Mouse (Mus musculus) limb, embryonic 12.5 days (tissue): ENCODE measurements around the gene Lrp1. TPM values are rescaled to one million over a fixed set of nuclear protein-coding genes. Genes with fewer than 3 reads are reported as not detected.

ENCODE experiments used
- ATAC-seq: fragments of 200-750 bp; cut with Nextera tagmentation; 2 replicates; pipeline ENCODE4 v1.8.0; 2017; ENCODE audit warnings: low read depth, moderate TSS enrichment; ENCODE audit not compliant: insufficient number of reproducible peaks, insufficient read depth, low FRiP score, low TSS enrichment
- H3K27ac ChIP-seq: fragments of 300-500 bp; sonication (generic); 2 replicates; pipeline ENCODE4 v1.5.1; 2016; ENCODE audit warnings: mild to moderate bottlenecking, moderate library complexity
- H3K27me3 ChIP-seq: fragments of 300-500 bp; sonication (generic); 2 replicates; pipeline ENCODE4 v1.6.1; 2016; ENCODE audit warnings: mild to moderate bottlenecking, moderate library complexity
- H3K36me3 ChIP-seq: fragments of 300-500 bp; sonication (generic); 2 replicates; pipeline ENCODE4 v1.6.1; 2016; ENCODE audit warnings: mild to moderate bottlenecking, moderate library complexity
- H3K4me1 ChIP-seq: fragments of 300-500 bp; sonication (generic); replicated peaks from 2 replicates; pipeline ENCODE4 v1.6.1; 2016
- H3K4me2 ChIP-seq: fragments of 300-500 bp; sonication (generic); 2 replicates; pipeline ENCODE4 v1.6.1; 2016; ENCODE audit warnings: mild to moderate bottlenecking, moderate library complexity
- H3K4me3 ChIP-seq: fragments of 300-500 bp; sonication (generic); replicated peaks from 2 replicates; pipeline ENCODE4 v1.5.1; 2016; ENCODE audit warnings: mild to moderate bottlenecking
- H3K9ac ChIP-seq: fragments of 300-500 bp; sonication (generic); replicated peaks from 2 replicates; pipeline ENCODE4 v1.6.1; 2016; ENCODE audit warnings: mild to moderate bottlenecking, moderate library complexity
- H3K9me3 ChIP-seq: fragments of 300-500 bp; sonication (generic); 2 replicates; pipeline ENCODE4 v1.6.1; 2016; ENCODE audit warnings: mild to moderate bottlenecking, moderate library complexity
- WGBS: fragments of 180-500 bp; shearing (Covaris S2); methylation state at CpG from one replicate; pipeline ENCODE4 v1.1.7; 2016; 5-methylcytosine and 5-hydroxymethylcytosine counted together
- polyA plus RNA-seq: library from polyadenylated mRNA; unstranded; fragments of >200 nt; fragmentation: Nextera tagmentation; extraction: Ambion mirVana; gene quantifications from 2 replicates; pipeline ENCODE4 v1.2.1, GENCODE M21; 2016

The Lrp1 gene
- polyA plus RNA-seq, 1 experiment from 2014 or later, result 87.6 TPM

DNA sequence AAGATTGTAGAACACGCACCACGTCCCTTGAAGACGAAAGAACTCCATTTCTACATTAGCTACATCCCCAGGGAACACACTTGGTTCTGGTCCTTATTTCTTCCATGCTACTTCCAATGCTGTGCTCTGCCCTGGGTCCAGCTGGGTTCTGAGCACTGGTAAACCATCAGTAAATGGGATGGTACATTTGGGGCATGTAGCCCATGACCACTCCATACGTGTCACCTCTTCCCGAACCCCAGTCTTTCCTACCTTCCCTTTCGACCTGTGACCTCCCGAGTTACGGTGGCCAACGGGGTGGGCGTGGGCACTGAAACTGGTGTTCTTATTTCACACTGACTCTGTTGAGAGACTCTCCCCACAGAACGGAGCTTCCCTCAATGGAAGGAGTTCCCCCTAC, 21.7 kb downstream of the Lrp1 start:
- H3K27me3 ChIP-seq, result no peaks in the 10 kb centered on the region
- no peaks in the 10 kb centered on the region for H3K9me3 ChIP-seq
- peaks cover 62% of the 10 kb centered on the region for H3K4me1 ChIP-seq
- 0 out of 2 replicates have a peak overlapping the region, but pooled peaks have one; percentile 53 for H3K27ac ChIP-seq
- H3K9ac ChIP-seq, result no peak overlapping the region
- H3K36me3 ChIP-seq, result peaks cover 83% of the 10 kb centered on the region
- no peak overlapping the region for H3K4me2 ChIP-seq
- WGBS, result 91% methylated on average over 11 of the region's 11 CpGs
- no peak for ATAC-seq
- no peak overlapping the region for H3K4me3 ChIP-seq

DNA sequence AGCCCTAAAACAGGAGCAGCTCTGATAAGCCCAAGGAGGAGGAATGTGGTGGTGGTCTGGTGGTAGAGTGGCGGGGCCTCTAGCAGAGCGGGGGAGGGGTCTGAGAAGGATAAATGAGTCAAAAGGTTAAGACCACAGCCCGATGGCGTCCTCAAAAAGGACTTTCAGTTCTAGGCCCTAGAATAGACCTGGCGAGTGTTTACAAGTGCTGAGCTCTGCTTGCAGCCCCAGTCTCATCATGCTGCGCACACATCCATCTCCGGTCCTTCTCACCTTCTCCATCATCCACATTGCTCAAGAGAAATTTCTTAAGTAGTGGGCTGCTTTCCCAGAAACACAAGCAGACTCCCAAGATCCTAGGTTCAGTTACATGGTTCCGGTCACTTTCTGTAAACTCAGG, 22.3 kb downstream of the Lrp1 start:
- H3K4me1 ChIP-seq, result peaks cover 55% of the 10 kb centered on the region
- H3K27ac ChIP-seq, result no peak overlapping the region

DNA sequence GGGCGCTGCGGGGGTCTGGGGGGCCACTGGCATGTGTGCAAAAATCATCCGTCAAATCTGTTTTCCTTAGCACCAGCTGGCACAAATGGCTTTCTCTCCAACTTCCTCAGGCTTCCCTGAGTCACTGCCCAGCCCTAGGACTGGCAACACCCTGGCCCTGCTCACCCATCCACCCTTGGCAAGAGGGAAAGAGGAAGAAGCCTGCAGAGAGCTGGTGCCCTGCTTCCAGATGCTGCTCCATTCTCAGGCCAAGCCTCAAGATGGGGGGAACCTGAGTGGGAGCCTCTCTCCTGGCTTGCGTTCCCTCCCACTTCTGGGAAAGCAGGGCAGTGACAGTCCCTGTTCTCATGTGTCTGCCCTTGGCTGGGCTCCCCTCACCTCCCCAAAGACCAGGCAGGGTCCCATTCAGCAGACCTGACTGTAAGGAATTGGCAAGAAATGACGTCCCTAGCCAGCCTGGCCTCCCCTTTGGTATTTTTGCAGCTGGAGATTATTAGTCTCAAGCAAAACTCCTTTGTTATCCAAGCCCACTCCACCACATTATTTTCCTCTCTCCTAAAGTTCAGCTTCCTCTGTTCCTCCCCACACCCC, 23.5 kb downstream of the Lrp1 start:
- Histone ChIP-seq H3K9me3 (no peaks in the 10 kb centered on the region), H3K36me3 (peaks cover 83% of the 10 kb centered on the region), H3K4me2 (no peak overlapping the region), H3K9ac (0 out of 2 replicates have a peak overlapping the region, but pooled peaks have one; percentile 18), H3K4me1 (peaks cover 50% of the 10 kb centered on the region), H3K27me3 (no peaks in the 10 kb centered on the region), H3K27ac (peak overlapping the region; percentile 71; the same call in 1 of the 2 replicates), H3K4me3 (no peak overlapping the region)
- no peak for ATAC-seq
- 69% methylated on average over 5 of the region's 5 CpGs for WGBS

More for the DNA sequence above, 22.3 kb downstream of the Lrp1 start:
- Histone ChIP-seq H3K27me3 (no peaks in the 10 kb centered on the region), H3K36me3 (peaks cover 83% of the 10 kb centered on the region), H3K4me2 (no peak overlapping the region), H3K4me3 (no peak overlapping the region), H3K9ac (no peak overlapping the region), H3K9me3 (no peaks in the 10 kb centered on the region)
- WGBS, result 51% methylated on average over 8 of the region's 8 CpGs
- ATAC-seq, result no peak

DNA sequence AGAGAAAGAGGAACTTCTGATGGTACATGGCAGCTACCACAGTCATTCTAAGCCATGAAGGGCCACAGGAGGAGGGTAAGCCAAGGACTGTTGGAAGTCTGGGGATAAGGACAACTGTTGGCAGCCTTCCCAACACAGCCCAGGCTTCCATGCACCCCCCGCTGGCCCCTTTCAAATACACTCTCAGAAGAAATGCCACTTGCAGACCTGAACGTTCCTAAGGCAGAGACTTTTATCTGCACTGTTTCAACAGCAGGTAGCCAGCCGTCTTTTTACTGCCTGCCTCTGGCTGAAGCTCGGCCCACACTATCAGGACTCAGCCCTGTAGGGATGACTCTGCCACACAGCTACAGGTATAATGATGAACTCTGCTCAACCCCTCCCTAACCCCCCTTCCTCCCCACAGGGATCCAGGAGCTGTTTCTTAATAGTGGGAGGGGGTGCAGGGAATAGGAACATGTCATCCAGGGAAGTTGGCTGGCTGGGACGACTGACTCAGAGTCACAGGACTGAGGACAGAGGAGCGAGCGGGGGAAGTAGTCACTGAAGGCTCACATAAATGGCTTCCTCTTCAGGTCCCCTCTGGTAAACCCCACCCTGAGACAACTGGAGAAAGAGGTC, 24.5 kb downstream of the Lrp1 start:
- H3K9ac ChIP-seq, result no peak overlapping the region
- peak overlapping the region; percentile 66; the same call in 1 of the 2 replicates for H3K27ac ChIP-seq
- WGBS, result 44% methylated on average over 7 of the region's 7 CpGs
- H3K27me3 ChIP-seq, result no peaks in the 10 kb centered on the region
- no peaks in the 10 kb centered on the region for H3K9me3 ChIP-seq
- H3K4me3 ChIP-seq, result no peak overlapping the region
- ATAC-seq, result peak; percentile 17; the same call in 1 of the 2 replicates
- H3K4me2 ChIP-seq, result no peak overlapping the region
- H3K36me3 ChIP-seq, result peaks cover 83% of the 10 kb centered on the region
- H3K4me1 ChIP-seq, result peaks cover 50% of the 10 kb centered on the region

DNA sequence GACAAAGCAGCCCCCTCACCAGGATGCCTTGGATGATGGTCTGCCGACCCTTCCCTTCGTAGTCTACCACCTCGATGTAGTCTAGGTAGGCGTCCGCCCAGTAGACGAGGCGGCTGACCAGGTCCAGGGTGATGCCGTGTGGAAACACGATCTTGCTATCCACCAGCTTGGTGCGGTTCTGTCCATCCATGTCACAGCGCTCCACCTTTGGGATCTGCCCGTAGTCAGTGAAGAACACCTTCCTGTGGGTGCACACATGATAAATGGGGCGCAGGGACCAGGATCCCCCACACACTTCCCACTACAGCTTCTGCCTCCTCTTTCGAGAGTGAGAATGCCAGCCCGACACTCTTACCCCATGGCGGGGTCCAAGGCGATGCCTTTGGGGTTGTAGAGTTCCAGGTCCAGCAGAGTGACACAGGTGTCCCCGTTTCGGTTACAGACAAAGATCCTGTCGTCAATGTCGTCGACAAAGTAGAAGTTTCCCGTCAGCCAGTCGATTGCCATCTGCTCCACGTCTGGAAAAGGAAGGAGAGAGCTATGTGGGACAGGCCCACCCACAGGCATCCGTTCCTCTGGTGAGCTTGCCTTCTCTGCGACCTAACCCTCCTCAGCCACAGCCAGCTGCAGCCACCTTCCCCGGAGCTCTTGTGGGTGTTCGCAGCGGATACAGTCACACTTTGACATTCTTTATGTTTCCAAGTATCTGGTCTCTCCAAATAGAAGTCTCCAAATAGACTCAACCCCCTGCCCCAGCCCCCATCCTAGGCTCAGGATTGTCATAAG, 25.8 kb downstream of the Lrp1 start:
- no peak for ATAC-seq
- WGBS, result 89% methylated on average over 30 of the region's 30 CpGs
- no peaks in the 10 kb centered on the region for H3K27me3 ChIP-seq
- H3K27ac ChIP-seq, result no peak overlapping the region
- H3K4me2 ChIP-seq, result no peak overlapping the region
- H3K9ac ChIP-seq, result no peak overlapping the region
- no peak overlapping the region for H3K4me3 ChIP-seq
- H3K9me3 ChIP-seq, result no peaks in the 10 kb centered on the region
- peaks cover 83% of the 10 kb centered on the region for H3K36me3 ChIP-seq
- H3K4me1 ChIP-seq, result peaks cover 40% of the 10 kb centered on the region

DNA sequence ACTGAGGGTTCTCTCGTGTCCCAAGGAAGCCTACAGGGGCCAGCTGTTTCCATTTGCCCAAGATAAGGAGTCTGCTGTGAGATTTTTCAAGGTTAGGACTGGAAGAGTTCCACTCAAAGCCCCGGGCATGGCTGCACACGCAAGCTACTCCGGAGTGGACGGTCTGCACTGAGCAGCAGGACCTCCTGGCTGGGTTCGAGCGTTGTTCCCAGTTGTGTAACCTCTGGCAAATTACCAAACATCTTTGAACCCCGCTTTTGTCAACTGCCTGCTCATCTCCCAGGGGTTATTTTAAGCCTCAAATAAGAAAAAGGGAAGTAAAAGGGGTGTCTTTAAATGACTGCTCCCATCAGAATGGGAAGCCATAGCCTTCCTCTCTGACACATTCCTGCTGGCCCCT, 26.5 kb downstream of the Lrp1 start:
- Histone ChIP-seq H3K27me3 (no peaks in the 10 kb centered on the region), H3K27ac (no peak overlapping the region), H3K36me3 (peaks cover 85% of the 10 kb centered on the region), H3K4me2 (no peak overlapping the region), H3K9ac (no peak overlapping the region), H3K4me3 (no peak overlapping the region), H3K9me3 (no peaks in the 10 kb centered on the region), H3K4me1 (peaks cover 33% of the 10 kb centered on the region)
- 93% methylated on average over 8 of the region's 8 CpGs for WGBS
- ATAC-seq, result no peak

DNA sequence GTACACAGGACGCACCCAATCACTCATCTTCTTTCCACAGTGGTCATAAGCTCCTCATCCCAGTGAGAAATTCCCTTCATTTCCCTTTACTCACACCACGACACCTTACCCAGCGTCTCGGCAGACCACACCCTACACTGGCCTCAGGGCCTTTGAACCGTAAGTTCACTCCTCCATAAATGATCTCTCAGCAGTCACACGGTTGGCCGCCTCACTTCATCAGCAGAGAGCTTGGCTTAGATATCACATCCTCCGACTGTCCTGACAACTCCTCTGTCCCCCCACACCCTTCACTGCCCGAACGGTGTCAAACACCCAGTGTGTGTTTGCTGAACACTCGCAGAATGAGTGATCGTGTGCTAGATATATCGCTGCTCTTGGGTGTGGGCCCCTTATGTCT, 28.1 kb downstream of the Lrp1 start:
- no peaks in the 10 kb centered on the region for H3K9me3 ChIP-seq
- H3K27me3 ChIP-seq, result no peaks in the 10 kb centered on the region
- 82% methylated on average over 13 of the region's 13 CpGs for WGBS
- H3K4me2 ChIP-seq, result no peak overlapping the region
- peaks cover 19% of the 10 kb centered on the region for H3K4me1 ChIP-seq
- ATAC-seq, result no peak
- H3K36me3 ChIP-seq, result peaks cover 85% of the 10 kb centered on the region
- no peak overlapping the region for H3K4me3 ChIP-seq
- no peak overlapping the region for H3K27ac ChIP-seq
- H3K9ac ChIP-seq, result no peak overlapping the region

DNA sequence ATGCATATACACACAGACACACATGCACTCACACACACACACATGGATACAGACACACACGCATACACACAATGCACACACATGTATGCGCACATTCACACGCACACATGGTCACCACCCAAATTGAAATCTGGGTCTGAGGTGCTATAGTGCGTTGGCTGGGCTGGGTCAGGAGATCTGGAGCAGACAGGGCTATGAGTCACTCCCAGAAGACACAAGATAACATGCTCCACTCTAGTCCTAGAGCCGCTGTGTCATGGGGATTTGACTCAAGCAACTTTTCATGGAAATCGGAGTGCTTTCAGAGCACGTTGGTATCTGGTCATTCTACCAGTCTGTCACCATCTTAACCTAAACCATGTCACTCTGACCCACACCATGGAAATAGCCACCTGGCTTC, 28.5 kb downstream of the Lrp1 start:
- Histone ChIP-seq H3K4me1 (peaks cover 14% of the 10 kb centered on the region), H3K9ac (no peak overlapping the region), H3K4me3 (no peak overlapping the region), H3K36me3 (peaks cover 85% of the 10 kb centered on the region), H3K27ac (no peak overlapping the region), H3K4me2 (no peak overlapping the region), H3K27me3 (no peaks in the 10 kb centered on the region), H3K9me3 (no peaks in the 10 kb centered on the region)
- ATAC-seq, result no peak
- WGBS, result 95% methylated on average over 7 of the region's 7 CpGs

DNA sequence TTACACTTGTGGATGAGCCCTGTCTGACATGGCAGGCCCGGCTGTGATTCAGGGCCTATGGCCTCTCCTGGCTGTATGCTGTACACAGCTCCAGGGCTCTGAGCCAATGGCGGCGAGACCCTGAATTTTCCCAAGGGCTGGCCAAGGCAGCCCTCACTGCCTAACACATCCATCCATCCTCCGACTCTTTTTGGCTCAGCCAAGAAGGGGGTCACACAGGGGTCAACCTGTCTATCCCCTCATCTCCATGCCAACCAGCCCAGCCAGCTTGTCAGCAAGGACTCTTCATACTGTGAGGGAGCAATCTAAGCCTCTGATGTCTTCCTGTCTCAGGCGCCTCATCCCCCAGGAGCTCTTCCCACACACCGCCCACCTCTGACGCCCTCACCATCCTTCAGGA, 29.4 kb downstream of the Lrp1 start:
- Histone ChIP-seq H3K27ac (no peak overlapping the region), H3K4me3 (no peak overlapping the region), H3K9ac (no peak overlapping the region), H3K9me3 (no peaks in the 10 kb centered on the region), H3K4me2 (no peak overlapping the region), H3K36me3 (peaks cover 92% of the 10 kb centered on the region), H3K27me3 (no peaks in the 10 kb centered on the region), H3K4me1 (peaks cover 5% of the 10 kb centered on the region)
- WGBS, result 41% methylated on average over 7 of the region's 7 CpGs
- ATAC-seq, result no peak

DNA sequence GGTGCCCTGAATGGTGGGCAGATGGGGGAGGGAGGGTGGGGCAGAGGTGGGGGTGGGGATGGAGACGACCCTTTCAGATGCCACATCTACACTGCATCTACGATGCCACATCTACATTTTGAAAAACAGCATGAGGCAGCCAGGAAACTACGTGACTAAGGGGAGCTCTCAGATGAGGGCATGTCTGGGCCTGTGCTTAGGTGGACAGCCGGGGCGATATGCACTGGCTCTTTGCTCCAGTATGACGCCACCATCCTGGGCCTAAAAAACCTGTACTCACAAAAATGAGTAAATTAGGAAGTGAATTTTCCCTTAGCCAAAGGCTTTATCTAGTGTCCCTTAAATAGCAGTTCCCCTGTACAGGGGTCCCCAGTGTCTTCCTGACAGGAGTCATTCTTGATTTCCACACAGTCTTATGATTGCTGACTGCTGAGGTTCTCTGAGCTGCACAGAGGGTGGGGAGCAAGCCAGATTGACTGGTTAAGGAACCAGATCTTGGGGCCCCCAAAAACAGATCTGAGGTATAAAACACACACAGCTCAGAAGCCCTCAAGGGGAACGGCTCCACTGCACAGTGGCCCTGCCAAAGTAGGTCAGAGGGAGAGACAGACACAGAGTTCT, 30.0 kb downstream of the Lrp1 start:
- H3K36me3 ChIP-seq, result peaks cover 97% of the 10 kb centered on the region
- H3K4me3 ChIP-seq, result no peak overlapping the region
- ATAC-seq, result no peak
- no peaks in the 10 kb centered on the region for H3K4me1 ChIP-seq
- no peaks in the 10 kb centered on the region for H3K27me3 ChIP-seq
- H3K27ac ChIP-seq, result no peak overlapping the region
- WGBS, result 84% methylated on average over 7 of the region's 7 CpGs
- H3K9me3 ChIP-seq, result no peaks in the 10 kb centered on the region
- no peak overlapping the region for H3K9ac ChIP-seq
- no peak overlapping the region for H3K4me2 ChIP-seq

DNA sequence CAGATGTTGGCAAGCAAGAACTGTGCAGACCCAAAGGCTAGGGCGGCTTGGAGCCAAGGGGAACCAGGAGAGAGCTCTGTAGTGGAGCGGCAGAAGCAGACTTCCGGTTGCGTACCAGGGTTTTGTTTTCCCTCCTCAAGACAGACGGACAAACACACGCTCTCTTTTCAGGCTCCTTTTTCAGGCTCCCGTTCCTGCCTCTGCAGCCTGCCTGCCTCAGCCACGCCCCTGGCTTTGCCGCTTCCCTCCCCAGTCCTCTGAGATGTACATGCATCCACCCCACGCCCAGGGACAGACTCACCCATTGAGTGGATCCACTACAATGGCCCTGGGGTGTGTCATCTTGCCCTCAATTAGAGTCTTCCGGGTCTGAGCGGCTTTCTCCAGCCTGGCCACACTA, 30.7 kb downstream of the Lrp1 start:
- H3K9me3 ChIP-seq, result no peaks in the 10 kb centered on the region
- 88% methylated on average over 12 of the region's 12 CpGs for WGBS
- H3K27ac ChIP-seq, result no peak overlapping the region
- no peak overlapping the region for H3K4me3 ChIP-seq
- H3K27me3 ChIP-seq, result no peaks in the 10 kb centered on the region
- no peak overlapping the region for H3K9ac ChIP-seq
- ATAC-seq, result no peak
- no peaks in the 10 kb centered on the region for H3K4me1 ChIP-seq
- H3K4me2 ChIP-seq, result no peak overlapping the region
- peaks cover 96% of the 10 kb centered on the region for H3K36me3 ChIP-seq
